Mouse (Mus musculus): ENCODE data around the gene Tcap. TPM values are rescaled to one million over a fixed set of nuclear protein-coding genes. Genes with fewer than 3 reads are reported as not detected.
"Not testable (repeated sequence)": the region's sequence is repeated elsewhere in the genome, so short reads cannot be mapped to it uniquely, and the experiment has no call there.

Gene Tcap
- polyA plus RNA-seq, 1 experiment from 2014 or later: 1.3 TPM

DNA sequence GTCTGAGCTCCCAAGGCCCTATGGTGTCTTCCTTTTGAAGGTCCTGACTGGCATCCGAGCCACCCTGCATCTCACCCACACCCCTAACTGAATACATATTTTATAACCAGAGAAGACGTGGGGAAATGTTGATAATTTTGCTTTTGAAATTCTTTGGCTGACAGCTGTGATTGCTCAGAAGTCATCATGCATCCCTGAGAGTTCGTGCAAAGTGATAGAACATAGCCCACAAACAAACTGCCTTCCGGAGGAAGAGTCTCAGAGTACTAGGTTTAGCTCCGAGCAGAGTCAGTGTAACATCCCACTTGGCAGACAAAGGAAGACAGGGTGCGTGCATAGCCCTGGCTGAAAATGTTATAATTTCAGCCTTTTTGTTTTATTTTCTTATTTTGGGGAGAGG is 10.4 kb upstream of the Tcap start:
- Histone ChIP-seq H3K27me3 (ENCODE audit: control insufficient read depth, insufficient read depth, low read length) (no peaks in the 10 kb centered on the region), H3K4me3 (ENCODE audit: low read length) (no peak overlapping the region), H3K36me3 (ENCODE audit: control insufficient read depth, insufficient read depth, low read length) (peaks cover 40% of the 10 kb centered on the region), H3K9ac (ENCODE audit: low read depth, low read length) (no peak overlapping the region), H3K4me2 (replicated peaks; ENCODE audit: low read depth, low read length) (no peak overlapping the region), H3K4me1 (ENCODE audit: control insufficient read depth, insufficient read depth, low read length) (peaks cover 6% of the 10 kb centered on the region; the same call in 1 of the 2 replicates), H3K9me3 (ENCODE audit: control insufficient read depth, low read length) (no peaks in the 10 kb centered on the region), H3K27ac (ENCODE audit: low read depth, low read length) (no peak overlapping the region)
- no peak for ATAC-seq (ENCODE audit: low FRiP score, low TSS enrichment)
- WGBS: 88% methylated on average over 6 of the region's 6 CpGs

GRCm38 (mm10) chr11:98374266-98374665 is 9.3 kb upstream of the Tcap start:
- no peak overlapping the region for H3K4me3 ChIP-seq (ENCODE audit: low read length)
- H3K27ac ChIP-seq (ENCODE audit: low read depth, low read length): no peak overlapping the region
- H3K4me1 ChIP-seq (ENCODE audit: control insufficient read depth, insufficient read depth, low read length): peaks cover 6% of the 10 kb centered on the region; the same call in 1 of the 2 replicates
- no peaks in the 10 kb centered on the region for H3K9me3 ChIP-seq (ENCODE audit: control insufficient read depth, low read length)
- H3K36me3 ChIP-seq (ENCODE audit: control insufficient read depth, insufficient read depth, low read length): peaks cover 50% of the 10 kb centered on the region
- ATAC-seq (ENCODE audit: low FRiP score, low TSS enrichment): no peak
- WGBS: 89% methylated on average over 8 of the region's 8 CpGs
- no peaks in the 10 kb centered on the region for H3K27me3 ChIP-seq (ENCODE audit: control insufficient read depth, insufficient read depth, low read length)
- H3K9ac ChIP-seq (ENCODE audit: low read depth, low read length): no peak overlapping the region
- H3K4me2 ChIP-seq (replicated peaks; ENCODE audit: low read depth, low read length): no peak overlapping the region

DNA sequence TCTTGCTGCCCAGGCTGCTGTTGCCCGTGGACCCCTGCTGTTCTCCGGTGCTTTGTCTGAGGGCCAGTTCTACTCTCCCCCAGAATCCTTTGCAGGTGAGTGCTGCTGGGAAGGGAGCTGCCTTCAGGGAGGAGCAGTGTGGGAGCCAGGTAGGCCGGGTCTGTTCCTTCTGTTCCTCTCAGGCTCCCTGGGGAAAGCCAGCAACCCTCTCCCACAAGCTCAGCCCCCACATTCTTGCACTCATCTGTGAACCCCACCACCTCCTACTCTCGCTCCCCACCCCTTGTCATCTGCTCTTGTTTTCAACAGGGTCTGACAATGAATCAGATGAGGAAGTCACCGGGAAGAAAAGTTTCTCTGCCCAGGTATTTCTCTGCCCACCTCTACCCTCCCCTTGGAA is 6.9 kb upstream of the Tcap start:
- WGBS: 78% methylated on average over 5 of the region's 5 CpGs
- ATAC-seq (ENCODE audit: low FRiP score, low TSS enrichment): no peak
- no peak overlapping the region for H3K4me3 ChIP-seq (ENCODE audit: low read length)

GRCm38 (mm10) chr11:98377787-98378186 is 5.8 kb upstream of the Tcap start:
- Histone ChIP-seq H3K9ac (ENCODE audit: low read depth, low read length) (no peak overlapping the region), H3K4me3 (ENCODE audit: low read length) (no peak overlapping the region), H3K27me3 (ENCODE audit: control insufficient read depth, insufficient read depth, low read length) (no peaks in the 10 kb centered on the region), H3K4me1 (ENCODE audit: control insufficient read depth, insufficient read depth, low read length) (no peaks in the 10 kb centered on the region), H3K27ac (ENCODE audit: low read depth, low read length) (no peak overlapping the region), H3K36me3 (ENCODE audit: control insufficient read depth, insufficient read depth, low read length) (peaks cover 68% of the 10 kb centered on the region), H3K9me3 (ENCODE audit: control insufficient read depth, low read length) (no peaks in the 10 kb centered on the region), H3K4me2 (replicated peaks; ENCODE audit: low read depth, low read length) (no peak overlapping the region)
- WGBS: 86% methylated on average over 11 of the region's 11 CpGs
- ATAC-seq (ENCODE audit: low FRiP score, low TSS enrichment): no peak

More for the DNA sequence above, 6.9 kb upstream of the Tcap start:
- H3K36me3 ChIP-seq (ENCODE audit: control insufficient read depth, insufficient read depth, low read length): peaks cover 68% of the 10 kb centered on the region
- no peak overlapping the region for H3K9ac ChIP-seq (ENCODE audit: low read depth, low read length)
- no peak overlapping the region for H3K27ac ChIP-seq (ENCODE audit: low read depth, low read length)
- no peak overlapping the region for H3K4me2 ChIP-seq (replicated peaks; ENCODE audit: low read depth, low read length)
- H3K27me3 ChIP-seq (ENCODE audit: control insufficient read depth, insufficient read depth, low read length): no peaks in the 10 kb centered on the region
- peaks cover under 1% of the 10 kb centered on the region; the same call in 1 of the 2 replicates for H3K4me1 ChIP-seq (ENCODE audit: control insufficient read depth, insufficient read depth, low read length)
- no peaks in the 10 kb centered on the region for H3K9me3 ChIP-seq (ENCODE audit: control insufficient read depth, low read length)

DNA sequence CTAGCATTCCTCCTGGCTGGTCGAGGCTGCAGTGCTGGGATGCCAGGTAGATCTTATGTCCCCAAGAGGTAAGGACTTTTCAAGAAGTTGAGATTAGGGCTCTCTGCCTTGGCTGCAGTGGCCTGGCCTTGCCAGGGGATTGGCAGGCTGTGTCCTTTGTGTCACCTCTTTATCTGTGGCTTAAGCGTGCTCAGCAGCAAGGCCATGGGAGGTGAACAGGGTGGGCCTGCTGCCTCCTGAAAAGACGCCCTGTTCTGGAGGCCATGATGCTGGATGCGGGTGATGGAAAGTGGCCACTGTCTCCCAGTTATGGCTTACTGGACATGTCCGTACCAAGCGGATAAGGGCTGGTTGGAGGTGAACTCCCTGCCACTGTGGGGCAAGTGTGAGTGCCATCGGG is 4.2 kb upstream of the Tcap start:
- 87% methylated on average over 7 of the region's 7 CpGs for WGBS
- H3K4me1 ChIP-seq (ENCODE audit: control insufficient read depth, insufficient read depth, low read length): no peaks in the 10 kb centered on the region
- no peak overlapping the region for H3K4me2 ChIP-seq (replicated peaks; ENCODE audit: low read depth, low read length)
- no peak overlapping the region for H3K4me3 ChIP-seq (ENCODE audit: low read length)
- ATAC-seq (ENCODE audit: low FRiP score, low TSS enrichment): no peak
- H3K9ac ChIP-seq (ENCODE audit: low read depth, low read length): no peak overlapping the region
- H3K27ac ChIP-seq (ENCODE audit: low read depth, low read length): no peak overlapping the region
- H3K9me3 ChIP-seq (ENCODE audit: control insufficient read depth, low read length): no peaks in the 10 kb centered on the region
- peaks cover 63% of the 10 kb centered on the region for H3K36me3 ChIP-seq (ENCODE audit: control insufficient read depth, insufficient read depth, low read length)
- no peaks in the 10 kb centered on the region; the same call in 1 of the 2 replicates for H3K27me3 ChIP-seq (ENCODE audit: control insufficient read depth, insufficient read depth, low read length)

DNA sequence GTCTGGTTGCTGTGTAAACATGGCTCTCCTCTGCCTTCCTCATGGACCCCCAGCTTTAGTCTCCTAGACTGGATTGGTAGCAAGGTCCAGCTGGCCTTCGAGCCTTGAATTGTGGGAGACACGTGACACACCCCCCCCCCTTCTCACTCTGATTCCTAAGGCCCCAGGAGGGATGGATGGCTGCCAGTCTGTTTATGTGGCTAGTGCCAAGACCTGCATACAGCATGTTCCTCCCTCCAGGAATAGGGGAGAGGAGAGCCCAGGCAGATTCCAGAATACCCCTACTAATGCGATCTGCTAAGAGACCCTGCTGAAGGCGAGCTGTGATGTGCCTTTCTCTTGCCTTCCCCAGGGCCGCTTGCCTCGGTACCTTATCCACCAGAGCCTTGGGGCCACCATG is 3.5 kb upstream of the Tcap start:
- Histone ChIP-seq H3K9me3 (ENCODE audit: control insufficient read depth, low read length) (no peaks in the 10 kb centered on the region), H3K27me3 (ENCODE audit: control insufficient read depth, insufficient read depth, low read length) (no peaks in the 10 kb centered on the region; the same call in 1 of the 2 replicates), H3K4me2 (replicated peaks; ENCODE audit: low read depth, low read length) (no peak overlapping the region), H3K27ac (ENCODE audit: low read depth, low read length) (no peak overlapping the region), H3K36me3 (ENCODE audit: control insufficient read depth, insufficient read depth, low read length) (peaks cover 55% of the 10 kb centered on the region), H3K4me1 (ENCODE audit: control insufficient read depth, insufficient read depth, low read length) (no peaks in the 10 kb centered on the region), H3K4me3 (ENCODE audit: low read length) (no peak overlapping the region), H3K9ac (ENCODE audit: low read depth, low read length) (no peak overlapping the region)
- WGBS: 82% methylated on average over 6 of the region's 6 CpGs
- ATAC-seq (ENCODE audit: low FRiP score, low TSS enrichment): no peak

GRCm38 (mm10) chr11:98381651-98382050 is 2.0 kb upstream of the Tcap start:
- H3K4me1 ChIP-seq (ENCODE audit: control insufficient read depth, insufficient read depth, low read length): no peaks in the 10 kb centered on the region; the same call in 1 of the 2 replicates
- WGBS: 86% methylated on average over 2 of the region's 2 CpGs
- peaks cover 7% of the 10 kb centered on the region for H3K27me3 ChIP-seq (ENCODE audit: control insufficient read depth, insufficient read depth, low read length)
- no peaks in the 10 kb centered on the region for H3K9me3 ChIP-seq (ENCODE audit: control insufficient read depth, low read length)
- H3K4me2 ChIP-seq (replicated peaks; ENCODE audit: low read depth, low read length): no peak overlapping the region
- ATAC-seq (ENCODE audit: low FRiP score, low TSS enrichment): no peak
- H3K4me3 ChIP-seq (ENCODE audit: low read length): no peak overlapping the region
- no peak overlapping the region for H3K27ac ChIP-seq (ENCODE audit: low read depth, low read length)
- peaks cover 44% of the 10 kb centered on the region for H3K36me3 ChIP-seq (ENCODE audit: control insufficient read depth, insufficient read depth, low read length)
- no peak overlapping the region for H3K9ac ChIP-seq (ENCODE audit: low read depth, low read length)

GRCm38 (mm10) chr11:98382405-98382804 is 1.2 kb upstream of the Tcap start:
- not testable (repeated sequence) for H3K4me3 ChIP-seq (ENCODE audit: low read length); H3K27ac ChIP-seq (ENCODE audit: low read depth, low read length); ATAC-seq (ENCODE audit: low FRiP score, low TSS enrichment); H3K9ac ChIP-seq (ENCODE audit: low read depth, low read length); H3K4me2 ChIP-seq (replicated peaks; ENCODE audit: low read depth, low read length); H3K9me3 ChIP-seq (ENCODE audit: control insufficient read depth, low read length); H3K4me1 ChIP-seq (ENCODE audit: control insufficient read depth, insufficient read depth, low read length)
- peaks cover 15% of the 10 kb centered on the region for H3K27me3 ChIP-seq (ENCODE audit: control insufficient read depth, insufficient read depth, low read length)
- 38% methylated on average over 2 of the region's 2 CpGs for WGBS
- H3K36me3 ChIP-seq (ENCODE audit: control insufficient read depth, insufficient read depth, low read length): peaks cover 36% of the 10 kb centered on the region

DNA sequence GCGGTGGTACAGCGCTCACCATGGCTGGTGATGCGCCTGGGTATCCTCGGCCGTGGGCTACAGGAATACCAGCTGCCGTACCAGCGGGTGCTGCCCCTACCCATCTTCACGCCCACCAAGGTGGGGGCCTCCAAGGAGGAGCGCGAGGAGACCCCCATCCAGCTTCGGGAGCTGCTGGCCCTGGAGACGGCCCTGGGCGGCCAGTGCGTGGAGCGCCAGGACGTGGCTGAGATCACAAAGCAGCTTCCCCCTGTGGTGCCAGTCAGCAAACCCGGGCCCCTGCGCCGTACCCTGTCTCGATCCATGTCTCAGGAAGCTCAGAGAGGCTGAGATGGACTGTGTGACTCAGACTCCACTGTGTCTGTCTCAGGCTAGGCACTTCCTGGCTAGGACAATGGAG is 605 bp downstream of the Tcap start:
- H3K27me3 ChIP-seq (ENCODE audit: control insufficient read depth, insufficient read depth, low read length): peaks cover 23% of the 10 kb centered on the region
- no peak overlapping the region for H3K4me3 ChIP-seq (ENCODE audit: low read length)
- H3K4me2 ChIP-seq (replicated peaks; ENCODE audit: low read depth, low read length): no peak overlapping the region
- H3K36me3 ChIP-seq (ENCODE audit: control insufficient read depth, insufficient read depth, low read length): peaks cover 18% of the 10 kb centered on the region
- peaks cover 3% of the 10 kb centered on the region; the same call in 1 of the 2 replicates for H3K4me1 ChIP-seq (ENCODE audit: control insufficient read depth, insufficient read depth, low read length)
- peak overlapping the region; percentile 69 for H3K27ac ChIP-seq (ENCODE audit: low read depth, low read length)
- H3K9ac ChIP-seq (ENCODE audit: low read depth, low read length): 0 out of 2 replicates have a peak overlapping the region, but pooled peaks have one; percentile 12
- no peak for ATAC-seq (ENCODE audit: low FRiP score, low TSS enrichment)
- 79% methylated on average over 20 of the region's 20 CpGs for WGBS
- H3K9me3 ChIP-seq (ENCODE audit: control insufficient read depth, low read length): no peaks in the 10 kb centered on the region

All from kidney, embryonic 14.5 days (tissue).